Mouse (Mus musculus): ENCODE measurements around the gene Ulk3. TPM values are rescaled to one million over a fixed set of nuclear protein-coding genes. Genes with fewer than 3 reads are reported as not detected.
A peak's percentile ranks its signal among the peaks of the same experiment; 100 is the strongest.

Ulk3 gene
- total and polyA plus RNA-seq, 3 experiments = 5.0 to 11.9 TPM; not detected in 1

GRCm38 (mm10) chr9:57641775-57642550 is 52.7 kb downstream of the Ulk3 start:
- Histone ChIP-seq H3K9me3 (replicated peaks; ENCODE audit: insufficient read depth, low read length) (no peaks in the 10 kb centered on the region), H3K4me3 (ENCODE audit: control insufficient read depth in 1 of 2, insufficient read depth in 1 of 2, low read depth in 2 of 2, low read length in 2 of 2) (no peak overlapping the region), H3K27ac (ENCODE audit: control insufficient read depth, low read depth, low read length) (peak overlapping the region; percentile 13), H3K4me1 (ENCODE audit: control insufficient read depth in 1 of 2, insufficient read depth in 2 of 2, low read length in 2 of 2) (peaks cover 32 to 72% of the 10 kb centered on the region in 2 experiments), H3K27me3 (ENCODE audit: control insufficient read depth in 1 of 2, insufficient read depth in 2 of 2, low read length in 2 of 2) (no peaks in the 10 kb centered on the region), H3K9ac (ENCODE audit: control insufficient read depth, low read depth, low read length, poor library complexity, severe bottlenecking) (peak overlapping the region; percentile 98; the same call in 1 of the 2 replicates), H3K36me3 (ENCODE audit: control insufficient read depth in 1 of 2, insufficient read depth in 2 of 2, low read length in 2 of 2) (peaks cover 2 to 59% of the 10 kb centered on the region in 2 experiments), H3K79me2 (ENCODE audit: control insufficient read depth, insufficient read depth, low read length, poor library complexity) (peaks cover 86% of the 10 kb centered on the region)
- TF ChIP-seq NELFE (IDR thresholded peaks at IDR 0.05; ENCODE audit: low read depth, low read length) (no peak), RAD21 (IDR thresholded peaks at IDR 0.05; ENCODE audit: low read depth, low read length) (no peak), RCOR1 (IDR thresholded peaks at IDR 0.05; ENCODE audit: low read depth, low read length) (no peak), MYB (IDR thresholded peaks at IDR 0.05; ENCODE audit: low read depth, low read length) (no peak), JUND (IDR thresholded peaks at IDR 0.05; ENCODE audit: low read depth, low read length) (no peak), SIN3A (IDR thresholded peaks at IDR 0.05; ENCODE audit: low read length) (no peak), EP300 (IDR thresholded peaks at IDR 0.05; ENCODE audit: low read depth in 1 of 2, low read length in 2 of 2) (no peak), KAT2A (conservative IDR thresholded peaks at IDR 0.05; ENCODE audit: low read depth, low read length) (no peak), TCF12 (IDR thresholded peaks at IDR 0.05; ENCODE audit: low read depth, low read length) (no peak), POLR2AphosphoS2 (IDR thresholded peaks at IDR 0.05; ENCODE audit: low read length) (no peak), MYC (IDR thresholded peaks at IDR 0.05; ENCODE audit: low read depth, low read length) (no peak), CHD1 (IDR thresholded peaks at IDR 0.05; ENCODE audit: low read depth, low read length) (no peak), ZKSCAN1 (IDR thresholded peaks at IDR 0.05; ENCODE audit: low read depth, low read length) (no peak), ZNF384 (IDR thresholded peaks at IDR 0.05; ENCODE audit: low read depth, low read length) (no peak), CHD2 (IDR thresholded peaks at IDR 0.05; ENCODE audit: low read length) (no peak), MEF2A (IDR thresholded peaks at IDR 0.05; ENCODE audit: extremely low read depth, insufficient replicate concordance, low read depth, low read length, poor library complexity, severe bottlenecking) (no peak), ELF1 (IDR thresholded peaks at IDR 0.05; ENCODE audit: low read depth, low read length) (no peak)
- DNase-seq (ENCODE audit: low read depth, low spot score) = no peak

DNA sequence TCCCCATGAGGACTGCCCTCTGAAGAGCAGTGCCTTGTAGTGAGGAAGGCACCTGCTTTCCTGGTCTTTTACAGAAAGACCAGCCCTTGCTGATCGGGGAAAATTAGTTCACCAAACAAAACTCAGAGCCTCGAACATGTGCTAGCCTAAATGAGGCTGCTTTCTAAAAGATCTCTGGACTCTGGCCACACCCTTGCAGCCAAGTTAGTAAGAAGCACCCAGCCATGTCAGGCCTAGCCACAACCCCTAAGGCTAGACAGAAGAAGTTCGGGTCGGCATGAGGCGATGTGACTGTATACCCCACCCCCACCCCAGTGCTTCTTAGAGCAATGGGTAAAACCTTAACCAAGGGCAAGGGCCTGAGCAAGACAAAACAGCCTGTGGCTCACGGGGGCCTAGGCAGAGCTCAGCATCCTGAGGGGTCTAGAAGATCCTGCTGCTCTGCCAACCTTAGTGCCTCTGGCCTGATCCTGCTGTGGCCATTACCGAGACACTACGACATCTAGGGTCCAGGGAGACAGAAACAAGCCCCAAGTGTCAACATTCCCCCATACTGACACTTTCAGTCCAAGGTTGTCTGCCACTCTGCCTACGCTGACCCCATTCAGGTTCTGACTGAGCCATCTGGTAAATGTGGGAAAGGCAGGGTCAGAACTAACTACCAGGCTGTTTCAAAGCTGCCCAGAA is 54.1 kb downstream of the Ulk3 start:
- Histone ChIP-seq H3K36me3 (ENCODE audit: control insufficient read depth in 1 of 2, insufficient read depth in 2 of 2, low read length in 2 of 2) (peaks cover 0 to 56% of the 10 kb centered on the region in 2 experiments; a peak in 3 of 4 replicates), H3K9ac (ENCODE audit: control insufficient read depth, low read depth, low read length, poor library complexity, severe bottlenecking) (peak overlapping the region; percentile 98), H3K27me3 (ENCODE audit: control insufficient read depth in 1 of 2, insufficient read depth in 2 of 2, low read length in 2 of 2) (no peaks in the 10 kb centered on the region), H3K4me1 (ENCODE audit: control insufficient read depth in 1 of 2, insufficient read depth in 2 of 2, low read length in 2 of 2) (peaks cover 36 to 72% of the 10 kb centered on the region in 2 experiments), H3K4me3 (ENCODE audit: control insufficient read depth in 1 of 2, insufficient read depth in 1 of 2, low read depth in 2 of 2, low read length in 2 of 2) (peak overlapping the region; percentile 85 to 89), H3K9me3 (replicated peaks; ENCODE audit: insufficient read depth, low read length) (no peaks in the 10 kb centered on the region), H3K79me2 (ENCODE audit: control insufficient read depth, insufficient read depth, low read length, poor library complexity) (peaks cover 72% of the 10 kb centered on the region), H3K27ac (ENCODE audit: control insufficient read depth, low read depth, low read length) (peak overlapping the region; percentile 84)
- peak; percentile 47 for DNase-seq (ENCODE audit: low read depth, low spot score)
- TF ChIP-seq MXI1 (IDR thresholded peaks at IDR 0.05; ENCODE audit: low read depth, low read length) (no peak), ZMIZ1 (IDR thresholded peaks at IDR 0.05; ENCODE audit: low read depth, low read length) (peak; percentile 19; the same call in 1 of the 2 replicates), KAT2A (conservative IDR thresholded peaks at IDR 0.05; ENCODE audit: low read depth, low read length) (no peak), EP300 (IDR thresholded peaks at IDR 0.05; ENCODE audit: low read depth in 1 of 2, low read length in 2 of 2) (no peak), RCOR1 (IDR thresholded peaks at IDR 0.05; ENCODE audit: low read depth, low read length) (0 out of 2 replicates have a peak, but pooled peaks have one; percentile 15), CHD1 (IDR thresholded peaks at IDR 0.05; ENCODE audit: low read depth, low read length) (0 out of 2 replicates have a peak, but pooled peaks have one; percentile 17), MEF2A (IDR thresholded peaks at IDR 0.05; ENCODE audit: extremely low read depth, insufficient replicate concordance, low read depth, low read length, poor library complexity, severe bottlenecking) (no peak), TCF12 (IDR thresholded peaks at IDR 0.05; ENCODE audit: low read depth, low read length) (no peak)
